Mouse (Mus musculus) lung, embryonic 14.5 days (tissue): Measurements from ENCODE around the gene Gpr4. TPM values are rescaled to one million over a fixed set of nuclear protein-coding genes. Genes with fewer than 3 reads are reported as not detected.

Experiments
- ATAC-seq: fragments of 200-750 bp; cut with Nextera tagmentation; 2 replicates; pipeline ENCODE4 v1.8.0; 2017; ENCODE audit warnings: mild to moderate bottlenecking, moderate TSS enrichment, moderate library complexity; ENCODE audit not compliant: insufficient read depth
- DNase-seq: peaks from one replicate; pipeline ENCODE4 v3.0.0-alpha.2; 2015
- H3K27ac ChIP-seq: fragments of 300-500 bp; sonication (generic); 2 replicates; pipeline ENCODE4 v1.5.1; 2014; ENCODE audit warnings: low read depth, mild to moderate bottlenecking, moderate library complexity
- H3K27me3 ChIP-seq: fragments of 300-500 bp; sonication (generic); 2 replicates; pipeline ENCODE4 v1.6.1; 2014; ENCODE audit warnings: low read length, control low read depth; ENCODE audit not compliant: insufficient read depth
- H3K36me3 ChIP-seq: fragments of 300-500 bp; sonication (generic); 2 replicates; pipeline ENCODE4 v1.6.1; 2014; ENCODE audit warnings: control low read depth; ENCODE audit not compliant: insufficient read depth
- H3K4me1 ChIP-seq: fragments of 300-500 bp; sonication (generic); 2 replicates; pipeline ENCODE4 v1.6.1; 2014; ENCODE audit warnings: antibody characterized with exemption, control low read depth; ENCODE audit not compliant: insufficient read depth
- H3K4me2 ChIP-seq: fragments of 300-500 bp; sonication (generic); 2 replicates; pipeline ENCODE4 v1.6.1; 2014; ENCODE audit warnings: mild to moderate bottlenecking
- H3K4me3 ChIP-seq: fragments of 300-500 bp; sonication (generic); 2 replicates; pipeline ENCODE4 v1.5.1; 2014; ENCODE audit warnings: low read depth, low read length
- H3K9ac ChIP-seq: fragments of 300-500 bp; sonication (generic); 2 replicates; pipeline ENCODE4 v1.6.1; 2014
- H3K9me3 ChIP-seq: fragments of 300-500 bp; sonication (generic); 2 replicates; pipeline ENCODE4 v1.6.1; 2016; ENCODE audit warnings: low read depth, low read length, control low read depth
- CTCF ChIP-seq: IDR thresholded peaks from 2 replicates; pipeline ENCODE4 v1.5.1; 2016; ENCODE audit warnings: antibody characterized with exemption, low read depth
- WGBS: fragments of 180-500 bp; shearing (Covaris S2); extraction: QIAGEN DNeasy Blood & Tissue Kit; methylation state at CpG from one replicate; pipeline ENCODE4 v1.1.7; 2014; 5-methylcytosine and 5-hydroxymethylcytosine counted together
- polyA plus RNA-seq: library from polyadenylated mRNA; unstranded; fragments of >200 nt; fragmentation: Nextera tagmentation; extraction: Ambion mirVana; gene quantifications from 2 replicates; pipeline ENCODE4 v1.2.1, GENCODE M21; 2014

Gpr4 gene
- polyA plus RNA-seq, 1 experiment from 2014 or later = 2.2 TPM

DNA sequence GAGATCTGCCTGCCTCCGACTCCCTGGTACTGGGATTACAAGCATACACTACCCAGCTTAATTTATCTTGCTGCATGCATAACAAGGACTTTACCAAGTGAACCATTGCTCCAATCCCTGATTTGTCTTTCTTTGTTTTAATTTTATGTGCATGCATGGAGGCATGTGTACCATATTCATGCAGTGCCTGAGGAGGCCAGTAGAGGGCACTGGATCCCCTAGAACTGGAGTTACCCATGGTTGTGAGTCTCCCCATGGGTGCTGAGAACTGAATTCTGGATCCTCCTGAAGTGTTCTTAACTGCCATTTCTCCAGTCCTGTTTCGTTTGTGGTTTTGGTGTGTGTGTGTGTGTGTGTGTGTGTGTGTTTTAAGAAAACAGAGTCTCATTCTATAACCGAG lies 45.3 kb upstream of the Gpr4 start:
- WGBS = 78% methylated on average over 3 of the region's 3 CpGs
- H3K27me3 ChIP-seq = peaks cover 7% of the 10 kb centered on the region; the same call in 1 of the 2 replicates
- DNase-seq (no peak), ATAC-seq (no peak)
- no peak overlapping the region for H3K27ac ChIP-seq
- H3K36me3 ChIP-seq = no peaks in the 10 kb centered on the region
- H3K9me3 ChIP-seq = peaks cover 3% of the 10 kb centered on the region; the same call in 1 of the 2 replicates
- H3K4me3 ChIP-seq = no peak overlapping the region
- peaks cover 5% of the 10 kb centered on the region for H3K4me1 ChIP-seq
- H3K9ac ChIP-seq = no peak overlapping the region
- no peak overlapping the region for H3K4me2 ChIP-seq
- peak; percentile 28; the same call in 1 of the 2 replicates for TF ChIP-seq CTCF

DNA sequence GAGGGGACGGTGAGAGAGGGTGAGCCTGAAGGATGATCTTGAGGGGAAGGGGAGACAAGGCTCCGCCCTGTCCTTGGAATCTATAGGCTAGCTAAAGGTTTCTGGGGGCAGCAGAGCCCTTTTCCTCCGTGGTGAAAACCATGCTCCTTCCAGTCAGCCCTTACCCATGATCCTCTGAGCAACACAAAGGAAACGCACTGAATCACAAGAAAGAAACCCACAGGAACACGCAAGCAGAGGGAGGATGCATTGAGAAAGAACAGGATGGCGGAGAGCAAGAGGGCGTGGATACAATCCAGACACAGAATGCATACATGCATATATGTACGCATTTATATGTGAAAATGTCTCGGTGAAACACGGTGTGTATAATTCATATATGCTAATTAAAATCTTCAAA lies 42.8 kb upstream of the Gpr4 start:
- peaks cover 3% of the 10 kb centered on the region; the same call in 1 of the 2 replicates for H3K9me3 ChIP-seq
- H3K4me3 ChIP-seq = no peak overlapping the region
- no peak for DNase-seq
- peaks cover 7% of the 10 kb centered on the region; the same call in 1 of the 2 replicates for H3K27me3 ChIP-seq
- H3K9ac ChIP-seq = no peak overlapping the region
- H3K4me2 ChIP-seq = no peak overlapping the region
- H3K27ac ChIP-seq = peak overlapping the region; percentile 6
- WGBS = 63% methylated on average over 10 of the region's 10 CpGs
- no peaks in the 10 kb centered on the region for H3K36me3 ChIP-seq
- TF ChIP-seq CTCF = no peak
- peaks cover 11% of the 10 kb centered on the region for H3K4me1 ChIP-seq
- no peak for ATAC-seq

DNA sequence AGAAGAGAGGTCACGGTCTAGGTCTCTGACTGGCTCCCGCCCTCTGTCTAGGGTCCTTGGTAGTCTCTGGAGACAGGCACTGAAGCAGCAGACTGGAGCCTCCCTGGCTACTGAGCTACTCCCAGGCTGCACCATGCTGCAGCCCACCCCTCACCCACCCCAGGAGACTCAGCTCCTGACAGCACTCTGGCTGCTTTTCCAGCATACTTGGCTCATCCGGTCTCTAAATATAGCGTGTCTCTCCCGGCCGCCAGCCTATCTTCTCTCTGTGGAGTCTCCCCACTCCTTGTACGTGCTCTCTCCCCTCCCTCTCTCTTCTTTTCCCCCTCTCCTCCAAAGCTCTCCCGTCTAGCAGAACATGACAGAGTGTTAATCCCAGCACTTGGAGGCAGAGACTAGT lies 42.2 kb upstream of the Gpr4 start:
- Histone ChIP-seq H3K4me3 (no peak overlapping the region), H3K36me3 (no peaks in the 10 kb centered on the region), H3K4me2 (no peak overlapping the region; the same call in 1 of the 2 replicates), H3K9ac (no peak overlapping the region), H3K4me1 (peaks cover 6% of the 10 kb centered on the region; the same call in 1 of the 2 replicates), H3K27ac (peak overlapping the region; percentile 6), H3K27me3 (0 out of 2 replicates have a peak, but pooled peaks cover 3% of the 10 kb centered on the region), H3K9me3 (peaks cover 3% of the 10 kb centered on the region; the same call in 1 of the 2 replicates)
- peak; percentile 70 for ATAC-seq
- peak; percentile 72 for DNase-seq
- no peak for TF ChIP-seq CTCF
- WGBS = 21% methylated on average over 8 of the region's 8 CpGs

DNA sequence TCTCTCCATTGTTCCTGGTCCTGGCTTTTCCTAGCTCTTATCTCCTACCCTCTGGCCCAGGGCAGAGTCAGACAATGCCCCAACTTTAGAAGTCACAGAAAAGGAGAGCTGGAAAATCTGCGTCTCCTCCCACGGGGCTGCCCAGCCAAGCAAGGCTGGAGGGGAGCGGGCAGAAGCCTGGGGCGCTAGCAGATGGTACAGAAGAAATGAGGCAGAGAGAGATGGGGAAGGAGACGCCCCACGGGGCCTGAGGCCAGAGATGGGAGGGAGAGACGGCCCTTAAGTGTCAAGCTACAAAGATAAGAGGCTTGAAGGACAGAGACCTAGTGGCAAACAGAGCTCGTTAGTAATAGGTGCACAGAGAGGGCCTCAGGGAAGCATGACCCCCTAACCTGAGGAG lies 40.5 kb upstream of the Gpr4 start:
- H3K4me1 ChIP-seq = peaks cover 6% of the 10 kb centered on the region; the same call in 1 of the 2 replicates
- H3K4me3 ChIP-seq = no peak overlapping the region
- ATAC-seq = no peak
- peak overlapping the region; percentile 29; the same call in 1 of the 2 replicates for H3K9ac ChIP-seq
- DNase-seq = no peak
- WGBS = 36% methylated on average over 8 of the region's 8 CpGs
- no peak for TF ChIP-seq CTCF
- peaks cover 19% of the 10 kb centered on the region for H3K27me3 ChIP-seq
- H3K27ac ChIP-seq = peak overlapping the region; percentile 48; the same call in 1 of the 2 replicates
- H3K9me3 ChIP-seq = peaks cover 6% of the 10 kb centered on the region
- no peaks in the 10 kb centered on the region for H3K36me3 ChIP-seq
- H3K4me2 ChIP-seq = no peak overlapping the region

DNA sequence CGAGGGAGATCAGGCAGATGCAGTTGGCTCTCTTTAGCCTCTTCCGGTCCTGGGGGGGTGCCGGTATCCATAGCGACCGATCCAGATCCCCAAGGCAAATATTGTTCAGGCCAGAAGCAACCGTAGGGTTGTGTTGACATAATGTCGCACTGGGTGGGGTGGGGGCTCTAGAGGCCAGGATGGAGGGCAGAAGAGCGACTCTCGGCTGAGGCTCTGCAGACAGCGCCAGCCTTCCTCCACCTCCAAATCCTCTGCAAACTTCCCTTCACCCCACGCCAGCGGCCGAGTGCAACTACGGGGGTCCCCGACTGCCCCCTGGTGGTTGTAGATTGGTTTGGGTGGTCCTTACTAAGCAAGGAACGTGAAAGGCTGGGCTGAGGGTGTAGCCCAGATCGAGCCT lies 39.5 kb upstream of the Gpr4 start:
- no peaks in the 10 kb centered on the region for H3K36me3 ChIP-seq

DNA sequence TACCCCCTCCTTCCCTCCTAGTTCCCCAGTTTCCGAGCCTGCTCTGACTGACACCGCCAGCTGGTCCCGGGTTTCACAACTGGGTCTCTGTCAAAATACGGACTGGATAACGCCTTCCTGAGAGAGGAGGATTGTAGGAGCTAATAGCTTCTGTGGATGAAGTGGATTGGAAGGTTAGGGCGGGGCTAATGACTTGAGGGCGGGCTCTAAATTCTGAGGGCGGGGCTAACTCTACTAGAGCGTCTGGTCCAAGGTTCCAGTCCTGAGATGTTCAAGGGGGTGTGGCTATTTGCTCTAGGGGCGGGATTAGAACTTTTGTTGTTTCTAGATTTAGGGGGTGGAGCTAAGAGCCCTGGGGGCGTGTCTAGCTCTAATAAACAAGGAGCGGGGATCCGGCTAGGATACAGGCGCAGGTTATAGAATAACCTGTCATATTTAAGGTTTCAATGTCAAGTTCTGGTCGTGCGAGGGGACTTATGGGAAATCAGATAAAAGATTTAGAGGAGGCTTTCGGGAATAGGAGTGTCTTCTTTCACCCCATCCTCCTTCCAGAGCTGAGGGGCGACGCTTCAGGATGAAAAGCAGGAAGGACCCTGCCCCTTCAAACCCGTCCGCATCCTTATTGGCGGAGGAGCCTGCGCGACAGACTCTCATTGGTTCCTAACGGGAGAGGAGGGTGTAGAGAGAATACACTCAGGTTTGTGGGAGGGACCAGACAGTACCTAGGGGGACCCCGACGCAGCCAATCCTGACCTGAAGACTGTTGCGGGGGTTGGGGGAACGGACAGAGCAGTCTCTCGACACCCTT lies 36.4 kb upstream of the Gpr4 start, which contains the start of gene Eml2:
Gene Eml2 (plus strand): TSS at position 714 of the 808 bp plus-strand sequence.
- Histone ChIP-seq H3K36me3 (no peaks in the 10 kb centered on the region), H3K9me3 (peaks cover 8% of the 10 kb centered on the region; the same call in 1 of the 2 replicates), H3K4me3 (peak within 1 kb of the TSS; percentile 21; the same call in 1 of the 2 replicates), H3K9ac (no peak within 1 kb of the TSS), H3K27ac (no peak within 1 kb of the TSS), H3K27me3 (peaks cover 58% of the 10 kb centered on the region), H3K4me1 (peaks cover 6% of the 10 kb centered on the region), H3K4me2 (peak within 1 kb of the TSS; percentile 32)
- TF ChIP-seq CTCF = no peak
- DNase-seq (peak; percentile 54), ATAC-seq (peak; percentile 11; the same call in 1 of the 2 replicates)
- WGBS = under 1% methylated on average over 30 of the region's 30 CpGs

More for the DNA sequence above, 39.5 kb upstream of the Gpr4 start:
- H3K4me2 ChIP-seq = peak overlapping the region; percentile 63
- H3K4me1 ChIP-seq = peaks cover 6% of the 10 kb centered on the region; the same call in 1 of the 2 replicates
- H3K27me3 ChIP-seq = peaks cover 29% of the 10 kb centered on the region
- peak; percentile 93 for TF ChIP-seq CTCF
- peak; percentile 67 for ATAC-seq
- H3K27ac ChIP-seq = no peak overlapping the region
- DNase-seq = peak; percentile 96
- WGBS = 3% methylated on average over 17 of the region's 17 CpGs
- 0 out of 2 replicates have a peak overlapping the region, but pooled peaks have one; percentile 26 for H3K9ac ChIP-seq
- peak overlapping the region; percentile 29 for H3K4me3 ChIP-seq
- H3K9me3 ChIP-seq = peaks cover 3% of the 10 kb centered on the region; the same call in 1 of the 2 replicates

DNA sequence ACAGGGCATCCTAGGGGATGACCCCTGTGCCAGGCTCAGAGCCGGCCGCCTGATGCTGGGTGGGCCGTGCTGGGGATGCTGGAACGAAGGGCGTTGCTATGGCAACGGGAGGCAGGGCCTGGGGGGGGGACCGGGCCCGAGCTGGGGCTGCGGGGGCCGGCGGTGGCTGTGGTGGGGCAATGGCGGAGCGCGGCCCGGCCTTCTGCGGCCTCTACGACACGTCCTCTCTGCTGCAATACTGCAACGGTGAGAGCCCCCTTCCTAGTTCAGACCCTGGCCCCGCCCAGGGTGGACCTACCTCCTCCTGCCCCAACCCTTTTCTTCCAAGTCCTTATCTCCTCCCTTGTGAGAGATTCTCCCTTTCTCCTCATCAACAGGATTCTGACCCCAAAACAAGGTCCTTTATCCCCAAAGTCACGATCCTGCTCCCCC lies 35.8 kb upstream of the Gpr4 start:
- Histone ChIP-seq H3K4me2 (peak overlapping the region; percentile 32), H3K9ac (no peak overlapping the region), H3K27ac (no peak overlapping the region), H3K4me3 (peak overlapping the region; percentile 21; the same call in 1 of the 2 replicates), H3K4me1 (peaks cover 6% of the 10 kb centered on the region), H3K9me3 (peaks cover 8% of the 10 kb centered on the region; the same call in 1 of the 2 replicates), H3K27me3 (peaks cover 59% of the 10 kb centered on the region), H3K36me3 (no peaks in the 10 kb centered on the region)
- ATAC-seq (no peak), DNase-seq (no peak)
- WGBS = 3% methylated on average over 17 of the region's 21 CpGs
- no peak for TF ChIP-seq CTCF
